Mouse (Mus musculus): ENCODE results near the gene Mccc1.

DNA sequence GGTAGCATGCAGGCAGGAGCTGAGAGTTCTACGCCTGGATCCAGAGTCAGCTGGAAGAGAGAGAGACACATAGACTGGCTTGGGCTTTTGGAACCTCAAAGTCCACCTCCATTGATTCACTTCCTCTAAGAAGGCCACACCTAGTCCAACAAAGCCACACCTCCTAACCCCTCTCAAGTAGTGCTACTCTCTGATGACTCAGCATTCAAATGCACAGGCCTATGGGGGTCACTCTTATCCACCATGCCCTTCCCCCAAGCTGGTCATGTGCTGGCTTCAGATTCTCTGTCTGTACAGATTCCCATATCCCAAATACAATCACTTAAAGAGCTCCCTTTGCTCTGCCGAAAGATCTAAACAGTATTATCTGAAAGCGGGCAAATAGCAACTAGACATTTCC lies 43.2 kb downstream of the Mccc1 start:
- TF ChIP-seq CTCF (IDR thresholded peaks at IDR 0.05; ENCODE audit: borderline replicate concordance, insufficient read depth, low read depth, low read length) = no peak
- no peak for TF ChIP-seq POLR2A (IDR thresholded peaks at IDR 0.05; ENCODE audit: borderline replicate concordance, insufficient read depth, low read length)
